17 mouse cellular contexts compared by ENCODE assay signal in the genomic region with DNA sequence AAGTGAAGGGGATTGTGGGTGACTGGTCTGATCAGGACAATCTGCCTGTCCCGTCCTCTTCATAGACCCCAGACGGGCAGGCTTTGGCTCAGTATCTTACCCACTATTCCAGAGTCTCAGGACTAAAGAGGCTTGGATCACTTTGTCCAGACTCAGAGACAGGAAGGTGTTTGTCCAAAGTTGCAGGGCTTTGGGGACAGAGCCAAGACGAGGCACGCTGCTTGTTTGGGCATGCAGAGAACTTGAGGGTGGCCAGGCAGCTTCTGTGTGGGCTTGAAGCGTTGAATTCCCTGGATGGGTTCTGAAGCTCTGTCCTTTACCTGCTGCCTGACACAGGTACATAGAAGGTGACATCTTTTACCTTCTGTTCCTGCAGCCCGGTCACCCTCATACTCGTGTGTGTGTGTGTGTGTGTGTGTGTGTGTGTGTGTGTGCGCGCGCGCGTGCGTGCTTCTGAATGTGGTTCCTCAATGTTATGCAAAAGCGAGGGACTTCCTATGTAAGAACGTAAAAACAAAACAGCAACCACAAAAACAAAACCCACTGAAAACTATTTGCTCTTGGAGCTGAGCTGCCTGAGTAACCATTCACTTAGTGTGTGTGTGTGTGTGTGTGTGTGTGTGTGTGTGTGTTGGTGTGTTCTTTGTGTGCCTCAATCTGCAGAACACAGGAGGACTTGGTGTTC. TPM values are rescaled to one million over a fixed set of nuclear protein-coding genes. Genes with fewer than 3 reads are reported as not detected.
DNase-seq lines count a peak whose midpoint lies in the region; ATAC-seq lines count a peak whose summit lies in the region.
"Had no signal": no experiment of that assay in that cellular context is flagged by ENCODE, and none has a peak within 500 bp of the region (broad histone marks: within the 10 kb centered on the region; RNA-seq: fewer than 3 reads in every experiment).

No protein-coding gene starts in this region.

- ATAC-seq in hindbrain, embryonic 13.5 days (ENCODE audit: low FRiP score): no peak
- no peak for ATAC-seq in hindbrain, embryonic 11.5 days (ENCODE audit: low FRiP score)
- no peak for ATAC-seq in forebrain, embryonic 11.5 days (replicated peaks; ENCODE audit: low FRiP score)

- 82% methylated on average over 15 of the region's 15 CpGs for WGBS in hindbrain, embryonic 13.5 days
- WGBS in hindbrain, embryonic 11.5 days: 92% methylated on average over 15 of the region's 15 CpGs
- WGBS in limb, embryonic 10.5 days: 90% methylated on average over 15 of the region's 15 CpGs
- WGBS in forebrain, embryonic 11.5 days: 94% methylated on average over 15 of the region's 15 CpGs

- peak overlapping the region; percentile 73; the same call in 1 of the 2 replicates for H3K27ac ChIP-seq in hindbrain, embryonic 13.5 days
- H3K27ac ChIP-seq in hindbrain, embryonic 11.5 days (ENCODE audit: low read depth, low read length): no peak overlapping the region
- 0 out of 2 replicates have a peak overlapping the region, but pooled peaks have one; percentile 6 for H3K27ac ChIP-seq in limb, embryonic 10.5 days
- no peak overlapping the region for H3K27ac ChIP-seq in forebrain, embryonic 11.5 days (ENCODE audit: low read depth, low read length)
- H3K27ac ChIP-seq: embryonic facial prominence, embryonic 12.5 days; limb, embryonic 13.5 days; midbrain, embryonic 10.5 days had no signal

- no peak overlapping the region for H3K4me3 ChIP-seq in hindbrain, embryonic 13.5 days
- H3K4me3 ChIP-seq in hindbrain, embryonic 11.5 days (ENCODE audit: low read depth, low read length): no peak overlapping the region
- H3K4me3 ChIP-seq in limb, embryonic 10.5 days: no peak overlapping the region
- no peak overlapping the region for H3K4me3 ChIP-seq in forebrain, embryonic 11.5 days (ENCODE audit: low read depth, low read length)
- H3K4me3 ChIP-seq: embryonic facial prominence, embryonic 12.5 days; limb, embryonic 13.5 days; midbrain, embryonic 10.5 days had no signal

- DNase-seq in hindbrain, embryonic 11.5 days (ENCODE audit: low spot score): no peak
- DNase-seq in 416B (ENCODE audit: low read depth) (peak; percentile 56), adipocyte (ENCODE audit: low spot score) (no peak)
- DNase-seq in T-cell, adult 2 months (ENCODE audit: low spot score): peak; percentile 43
- DNase-seq in limb, embryonic 10.5 days (ENCODE audit: low spot score): no peak
- DNase-seq in left cerebral cortex, adult 11 months (ENCODE audit: low spot score): no peak
- no peak for DNase-seq in forebrain, embryonic 11.5 days (ENCODE audit: low spot score)
- DNase-seq: cerebellum, adult 9-10 months; heart, adult 18-20 months; heart, postnatal 36 days; kidney, adult 9 months; lung, embryonic 14.5 days; right cerebral cortex, postnatal 4 days had no signal

- peaks cover 33% of the 10 kb centered on the region for H3K4me1 ChIP-seq in hindbrain, embryonic 13.5 days (replicated peaks)
- H3K4me1 ChIP-seq in hindbrain, embryonic 11.5 days (replicated peaks; ENCODE audit: control insufficient read depth, insufficient read depth, low read length): peaks cover 9% of the 10 kb centered on the region
- H3K4me1 ChIP-seq in limb, embryonic 10.5 days: 0 out of 2 replicates have a peak, but pooled peaks cover 6% of the 10 kb centered on the region
- peaks cover 8% of the 10 kb centered on the region; the same call in 1 of the 2 replicates for H3K4me1 ChIP-seq in forebrain, embryonic 11.5 days (replicated peaks; ENCODE audit: control insufficient read depth, insufficient read depth, low read length)

- H3K27me3 ChIP-seq in hindbrain, embryonic 13.5 days: no peaks in the 10 kb centered on the region
- H3K27me3 ChIP-seq in hindbrain, embryonic 11.5 days (ENCODE audit: control insufficient read depth, insufficient read depth, low read length): no peaks in the 10 kb centered on the region; the same call in 1 of the 2 replicates
- H3K27me3 ChIP-seq in limb, embryonic 10.5 days (ENCODE audit: low read depth, poor library complexity, severe bottlenecking): no peaks in the 10 kb centered on the region
- no peaks in the 10 kb centered on the region for H3K27me3 ChIP-seq in forebrain, embryonic 11.5 days (ENCODE audit: control insufficient read depth, insufficient read depth, low read length)
- H3K27me3 ChIP-seq: embryonic facial prominence, embryonic 12.5 days; limb, embryonic 13.5 days had no signal

- H3K9ac ChIP-seq in hindbrain, embryonic 13.5 days: no peak overlapping the region
- no peak overlapping the region for H3K9ac ChIP-seq in hindbrain, embryonic 11.5 days (ENCODE audit: low read depth, low read length)
- H3K9ac ChIP-seq in forebrain, embryonic 11.5 days (ENCODE audit: low read length): no peak overlapping the region
- H3K9ac ChIP-seq: embryonic facial prominence, embryonic 12.5 days; limb, embryonic 13.5 days; lung, embryonic 14.5 days had no signal

- no peaks in the 10 kb centered on the region for H3K9me3 ChIP-seq in hindbrain, embryonic 13.5 days
- H3K9me3 ChIP-seq in hindbrain, embryonic 11.5 days (ENCODE audit: control insufficient read depth, low read length): no peaks in the 10 kb centered on the region
- H3K9me3 ChIP-seq in limb, embryonic 10.5 days (replicated peaks): no peaks in the 10 kb centered on the region
- H3K9me3 ChIP-seq in forebrain, embryonic 11.5 days (ENCODE audit: control insufficient read depth, low read length): no peaks in the 10 kb centered on the region
- H3K9me3 ChIP-seq: embryonic facial prominence, embryonic 12.5 days; limb, embryonic 13.5 days; midbrain, embryonic 10.5 days had no signal

- no peak overlapping the region for H3K4me2 ChIP-seq in hindbrain, embryonic 13.5 days
- no peak overlapping the region for H3K4me2 ChIP-seq in hindbrain, embryonic 11.5 days (replicated peaks; ENCODE audit: low read depth, low read length)
- no peak overlapping the region for H3K4me2 ChIP-seq in forebrain, embryonic 11.5 days (ENCODE audit: low read depth, low read length, severe bottlenecking)
- H3K4me2 ChIP-seq: embryonic facial prominence, embryonic 12.5 days; limb, embryonic 13.5 days; lung, embryonic 14.5 days had no signal

- 0 out of 2 replicates have a peak, but pooled peaks cover 4% of the 10 kb centered on the region for H3K36me3 ChIP-seq in hindbrain, embryonic 13.5 days
- no peaks in the 10 kb centered on the region for H3K36me3 ChIP-seq in hindbrain, embryonic 11.5 days (ENCODE audit: control insufficient read depth, insufficient read depth, low read length)
- no peaks in the 10 kb centered on the region for H3K36me3 ChIP-seq in limb, embryonic 10.5 days
- no peaks in the 10 kb centered on the region for H3K36me3 ChIP-seq in forebrain, embryonic 11.5 days (ENCODE audit: control insufficient read depth, insufficient read depth, low read length)
- H3K36me3 ChIP-seq: embryonic facial prominence, embryonic 12.5 days had no signal

RNA-seq across cellular contexts. Expression of gene Dnaic2, which starts 24.8 kb away (rescaled TPM):
- polyA plus RNA-seq in hindbrain, embryonic 13.5 days (2015; fragmentation: Nextera tagmentation; extraction: Ambion mirVana): 2.9 and 3.8 TPM in 2 replicates
- polyA plus RNA-seq in hindbrain, embryonic 11.5 days (2014; fragmentation: Nextera tagmentation; extraction: Ambion mirVana): 4.6 and 4.8 TPM in 2 replicates
- 0.13 and 0.39 TPM in 2 replicates for polyA plus RNA-seq in limb, embryonic 10.5 days (2016; fragmentation: Nextera tagmentation; extraction: Ambion mirVana)
- polyA plus RNA-seq in forebrain, embryonic 11.5 days (2014; fragmentation: Nextera tagmentation; extraction: Ambion mirVana): 0.96 and 1.1 TPM in 2 replicates

RNA-seq across cellular contexts. Expression of gene Ttyh2, which starts 27.2 kb away (rescaled TPM):
- polyA plus RNA-seq in hindbrain, embryonic 13.5 days (2015; fragmentation: Nextera tagmentation; extraction: Ambion mirVana): 33.0 and 33.9 TPM in 2 replicates
- polyA plus RNA-seq in hindbrain, embryonic 11.5 days (2014; fragmentation: Nextera tagmentation; extraction: Ambion mirVana): 15.3 and 16.0 TPM in 2 replicates
- 8.6 and 9.2 TPM in 2 replicates for polyA plus RNA-seq in limb, embryonic 10.5 days (2016; fragmentation: Nextera tagmentation; extraction: Ambion mirVana)
- polyA plus RNA-seq in forebrain, embryonic 11.5 days (2014; fragmentation: Nextera tagmentation; extraction: Ambion mirVana): 10.5 and 11.7 TPM in 2 replicates

RNA-seq across cellular contexts. Expression of gene Rpl38, which starts 34.1 kb away (rescaled TPM):
- polyA plus RNA-seq in hindbrain, embryonic 13.5 days (2015; fragmentation: Nextera tagmentation; extraction: Ambion mirVana): 809 and 885 TPM in 2 replicates
- 833 and 865 TPM in 2 replicates for polyA plus RNA-seq in hindbrain, embryonic 11.5 days (2014; fragmentation: Nextera tagmentation; extraction: Ambion mirVana)
- polyA plus RNA-seq in limb, embryonic 10.5 days (2016; fragmentation: Nextera tagmentation; extraction: Ambion mirVana): 966 and 1,201 TPM in 2 replicates
- polyA plus RNA-seq in forebrain, embryonic 11.5 days (2014; fragmentation: Nextera tagmentation; extraction: Ambion mirVana): 852 and 943 TPM in 2 replicates

Comparison
In these comparisons a context has a peak if more than half of its experiments do, and no peak if none do; other contexts are left out.
1. H3K27ac ChIP-seq: peak in hindbrain, embryonic 13.5 days (single experiment) and limb, embryonic 10.5 days (single experiment); none in hindbrain, embryonic 11.5 days (single experiment) and forebrain, embryonic 11.5 days (single experiment).
2. DNase-seq: peak in 416B (single experiment) and T-cell, adult 2 months (single experiment); none in hindbrain, embryonic 11.5 days (single experiment), limb, embryonic 10.5 days (single experiment), adipocyte (single experiment), left cerebral cortex, adult 11 months (single experiment) and forebrain, embryonic 11.5 days (single experiment).